Mouse (Mus musculus): ENCODE measurements around the gene Ace. TPM values are rescaled to one million over a fixed set of nuclear protein-coding genes. Genes with fewer than 3 reads are reported as not detected.

Gene Ace
- polyA plus RNA-seq, 1 experiment, result 14.6 TPM

DNA sequence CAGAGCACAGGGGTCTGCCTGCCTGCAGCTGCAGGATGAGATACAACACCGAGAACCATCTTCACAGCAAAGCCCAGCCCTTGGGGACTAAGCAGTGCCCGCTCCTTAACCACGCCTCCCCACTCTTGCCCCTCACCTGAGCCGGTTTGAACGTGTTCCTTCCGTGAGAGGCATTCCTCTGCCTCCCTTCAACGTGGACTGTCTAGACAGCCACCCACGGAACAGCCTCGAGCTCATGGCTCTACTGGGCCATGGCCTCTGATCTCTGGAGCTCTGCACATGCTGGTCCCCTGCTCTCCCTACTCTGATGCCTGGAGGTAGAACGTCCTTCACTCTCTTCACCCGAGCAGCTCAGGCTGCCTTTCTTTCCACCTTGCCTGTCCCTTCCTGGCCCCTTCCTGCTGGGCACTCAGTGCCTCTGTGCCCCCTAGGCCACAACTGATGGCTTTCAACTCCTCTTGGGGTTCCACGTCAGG lies 14.8 kb upstream of the Ace start, which contains the start of gene Cyb561:
Cyb561 (minus strand) TSS at position 426 of the 476 bp plus-strand sequence.
- H3K36me3 ChIP-seq (ENCODE audit: control insufficient read depth, insufficient read depth, low read length), result no peaks in the 10 kb centered on the region
- H3K4me3 ChIP-seq (ENCODE audit: extremely low read depth, insufficient read depth, insufficient read length), result no peak within 1 kb of the TSS
- no peak for TF ChIP-seq POLR2A (IDR thresholded peaks at IDR 0.05; ENCODE audit: low read depth, low read length)
- TF ChIP-seq CTCF (IDR thresholded peaks at IDR 0.05; ENCODE audit: extremely low read depth, insufficient read depth, insufficient read length, insufficient replicate concordance), result no peak
- DNase-seq (ENCODE audit: low read depth in 1 of 2, low spot score in 2 of 2), result no peak
- H3K27ac ChIP-seq (ENCODE audit: insufficient read depth, low read length), result no peak within 1 kb of the TSS
- 83% methylated on average over 12 of the region's 12 CpGs for WGBS
- H3K4me1 ChIP-seq (ENCODE audit: control insufficient read depth, insufficient read depth, insufficient read length), result no peaks in the 10 kb centered on the region
- H3K27me3 ChIP-seq (ENCODE audit: control insufficient read depth, insufficient read depth, low read length), result no peaks in the 10 kb centered on the region

DNA sequence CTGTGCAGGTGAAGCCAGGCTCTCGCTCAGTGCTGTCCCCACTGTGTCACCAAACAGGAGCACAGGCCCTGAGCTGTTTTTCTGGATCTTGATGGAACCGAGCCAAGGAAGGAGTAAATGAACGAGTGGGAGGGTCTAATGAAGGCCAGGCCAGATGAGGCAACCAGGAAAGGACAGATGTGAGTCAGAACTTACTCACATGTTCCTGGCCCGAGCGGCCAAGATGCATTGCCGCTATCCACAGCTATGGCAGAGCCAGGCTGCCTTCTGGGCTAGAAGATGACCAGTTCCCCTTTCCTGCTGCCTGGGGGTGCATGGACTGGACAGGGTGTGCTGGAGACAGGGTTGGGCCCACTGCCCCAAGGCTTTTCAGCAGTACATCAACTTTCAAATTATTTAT lies 14.3 kb upstream of the Ace start:
- H3K4me1 ChIP-seq (ENCODE audit: control insufficient read depth, insufficient read depth, insufficient read length), result no peaks in the 10 kb centered on the region
- no peak overlapping the region for H3K27ac ChIP-seq (ENCODE audit: insufficient read depth, low read length)
- no peaks in the 10 kb centered on the region for H3K36me3 ChIP-seq (ENCODE audit: control insufficient read depth, insufficient read depth, low read length)
- 80% methylated on average over 6 of the region's 6 CpGs for WGBS
- TF ChIP-seq CTCF (IDR thresholded peaks at IDR 0.05; ENCODE audit: extremely low read depth, insufficient read depth, insufficient read length, insufficient replicate concordance) (no peak), POLR2A (IDR thresholded peaks at IDR 0.05; ENCODE audit: low read depth, low read length) (no peak)
- no peak overlapping the region for H3K4me3 ChIP-seq (ENCODE audit: extremely low read depth, insufficient read depth, insufficient read length)
- DNase-seq (ENCODE audit: low read depth in 1 of 2, low spot score in 2 of 2), result no peak
- H3K27me3 ChIP-seq (ENCODE audit: control insufficient read depth, insufficient read depth, low read length), result no peaks in the 10 kb centered on the region

DNA sequence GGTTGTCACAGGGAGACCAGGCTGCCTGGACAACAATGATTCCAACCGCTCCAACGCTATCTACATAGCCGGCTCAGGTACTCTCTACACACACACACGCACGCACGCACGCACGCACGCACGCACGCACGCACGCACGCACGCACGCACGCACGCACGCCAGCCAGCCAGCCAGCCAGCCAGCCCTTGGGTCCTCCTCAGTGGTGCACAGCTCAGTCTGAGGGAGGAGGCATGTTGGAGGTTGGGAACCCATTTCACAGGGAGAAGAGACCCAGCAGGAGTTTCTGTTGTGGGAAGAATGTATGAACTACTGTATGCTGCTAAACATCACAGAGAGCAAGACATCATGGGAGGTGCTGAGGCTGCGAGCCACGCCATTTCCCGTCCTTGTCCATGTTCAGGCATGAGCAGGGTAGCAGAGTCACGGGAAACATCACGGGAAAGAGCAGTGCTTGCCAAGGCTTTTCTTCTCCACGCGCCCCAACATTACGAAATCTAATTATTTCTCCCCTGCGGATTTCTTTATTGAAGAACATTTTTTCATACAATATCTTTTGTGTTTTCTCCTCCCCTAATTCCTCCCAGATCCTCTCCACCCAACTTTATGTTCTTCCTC lies 11.8 kb upstream of the Ace start:
- H3K36me3 ChIP-seq (ENCODE audit: control insufficient read depth, insufficient read depth, low read length), result no peaks in the 10 kb centered on the region
- WGBS, result 91% methylated on average over 28 of the region's 28 CpGs
- no peak for DNase-seq (ENCODE audit: low read depth in 1 of 2, low spot score in 2 of 2)
- peaks cover 5% of the 10 kb centered on the region for H3K4me1 ChIP-seq (ENCODE audit: control insufficient read depth, insufficient read depth, insufficient read length)
- no peak overlapping the region for H3K27ac ChIP-seq (ENCODE audit: insufficient read depth, low read length)
- no peaks in the 10 kb centered on the region for H3K27me3 ChIP-seq (ENCODE audit: control insufficient read depth, insufficient read depth, low read length)
- TF ChIP-seq CTCF (IDR thresholded peaks at IDR 0.05; ENCODE audit: extremely low read depth, insufficient read depth, insufficient read length, insufficient replicate concordance) (no peak), POLR2A (IDR thresholded peaks at IDR 0.05; ENCODE audit: low read depth, low read length) (no peak)
- H3K4me3 ChIP-seq (ENCODE audit: extremely low read depth, insufficient read depth, insufficient read length), result no peak overlapping the region

DNA sequence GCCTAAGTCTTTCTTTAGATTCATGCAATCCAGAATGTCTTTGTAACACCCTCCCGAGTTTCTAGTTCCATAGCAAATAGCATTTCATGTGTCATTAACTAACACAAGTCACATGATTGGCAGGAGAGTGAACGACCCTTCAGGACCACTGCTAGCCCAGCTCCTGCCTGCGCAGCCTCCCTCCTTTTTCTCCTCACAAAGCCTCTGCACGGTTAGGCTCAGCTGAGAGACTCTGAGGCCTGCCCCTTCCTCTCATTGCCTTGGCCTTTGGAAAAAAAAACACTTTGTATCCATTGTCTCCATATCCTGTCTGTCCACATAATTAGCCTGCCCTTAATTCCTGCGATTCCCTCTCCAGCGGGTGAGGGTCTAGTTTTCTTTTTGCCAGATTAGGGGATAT lies 10.2 kb upstream of the Ace start:
- WGBS, result 69% methylated on average over 6 of the region's 6 CpGs
- no peak overlapping the region for H3K4me3 ChIP-seq (ENCODE audit: extremely low read depth, insufficient read depth, insufficient read length)
- no peak for DNase-seq (ENCODE audit: low read depth in 1 of 2, low spot score in 2 of 2)
- TF ChIP-seq CTCF (IDR thresholded peaks at IDR 0.05; ENCODE audit: extremely low read depth, insufficient read depth, insufficient read length, insufficient replicate concordance) (no peak), POLR2A (IDR thresholded peaks at IDR 0.05; ENCODE audit: low read depth, low read length) (no peak)
- H3K27ac ChIP-seq (ENCODE audit: insufficient read depth, low read length), result no peak overlapping the region
- no peaks in the 10 kb centered on the region for H3K36me3 ChIP-seq (ENCODE audit: control insufficient read depth, insufficient read depth, low read length)
- peaks cover 5% of the 10 kb centered on the region for H3K4me1 ChIP-seq (ENCODE audit: control insufficient read depth, insufficient read depth, insufficient read length)
- H3K27me3 ChIP-seq (ENCODE audit: control insufficient read depth, insufficient read depth, low read length), result no peaks in the 10 kb centered on the region

DNA sequence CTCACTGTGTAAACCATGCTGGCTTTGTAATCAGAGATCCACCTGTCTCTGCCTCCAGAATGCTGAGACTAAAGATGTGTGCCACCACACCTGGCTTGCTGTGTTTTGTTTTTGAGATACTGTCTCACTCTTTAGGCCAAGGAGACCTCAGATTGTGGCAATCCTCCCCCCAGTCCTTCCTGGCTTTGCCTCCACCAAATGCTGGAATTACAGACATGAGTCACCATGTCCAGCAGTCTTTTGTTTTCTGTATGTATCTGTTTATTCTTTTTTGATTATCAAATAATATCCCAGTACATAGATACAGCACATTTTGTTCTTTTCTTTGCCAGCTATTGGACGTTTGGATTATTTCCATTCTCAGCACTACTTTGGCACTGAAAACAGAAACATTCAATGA lies 9.2 kb upstream of the Ace start:
- TF ChIP-seq CTCF (IDR thresholded peaks at IDR 0.05; ENCODE audit: extremely low read depth, insufficient read depth, insufficient read length, insufficient replicate concordance) (no peak), POLR2A (IDR thresholded peaks at IDR 0.05; ENCODE audit: low read depth, low read length) (no peak)
- peaks cover 5% of the 10 kb centered on the region for H3K4me1 ChIP-seq (ENCODE audit: control insufficient read depth, insufficient read depth, insufficient read length)
- no peaks in the 10 kb centered on the region for H3K27me3 ChIP-seq (ENCODE audit: control insufficient read depth, insufficient read depth, low read length)
- H3K27ac ChIP-seq (ENCODE audit: insufficient read depth, low read length), result no peak overlapping the region
- WGBS, result 62% methylated on average over 1 of the region's 1 CpGs
- no peak overlapping the region for H3K4me3 ChIP-seq (ENCODE audit: extremely low read depth, insufficient read depth, insufficient read length)
- no peaks in the 10 kb centered on the region for H3K36me3 ChIP-seq (ENCODE audit: control insufficient read depth, insufficient read depth, low read length)
- no peak for DNase-seq (ENCODE audit: low read depth in 1 of 2, low spot score in 2 of 2)

DNA sequence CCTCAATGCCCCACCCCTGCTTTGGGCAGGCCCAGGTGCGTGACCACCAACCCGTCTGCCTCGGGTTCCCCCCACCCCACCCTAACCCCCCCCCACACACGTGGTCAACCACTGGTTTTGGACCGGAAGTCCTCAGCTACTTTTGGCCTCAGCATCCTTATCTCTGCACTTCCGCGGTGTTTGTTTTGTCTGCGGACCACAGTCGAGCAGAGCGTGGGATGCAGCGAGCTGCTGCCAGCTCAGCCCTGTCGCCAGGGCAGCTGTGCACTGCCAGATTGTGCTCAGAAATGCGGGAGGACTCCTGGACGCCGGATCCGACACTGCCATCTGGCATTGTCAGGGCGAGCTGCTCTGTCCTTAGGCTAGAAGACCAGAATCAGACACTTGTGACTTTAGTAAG lies 8.4 kb upstream of the Ace start:
- Histone ChIP-seq H3K27me3 (ENCODE audit: control insufficient read depth, insufficient read depth, low read length) (no peaks in the 10 kb centered on the region), H3K4me3 (ENCODE audit: extremely low read depth, insufficient read depth, insufficient read length) (no peak overlapping the region), H3K36me3 (ENCODE audit: control insufficient read depth, insufficient read depth, low read length) (no peaks in the 10 kb centered on the region), H3K27ac (ENCODE audit: insufficient read depth, low read length) (no peak overlapping the region), H3K4me1 (ENCODE audit: control insufficient read depth, insufficient read depth, insufficient read length) (peaks cover 5% of the 10 kb centered on the region)
- WGBS, result 12% methylated on average over 17 of the region's 17 CpGs
- no peak for DNase-seq (ENCODE audit: low read depth in 1 of 2, low spot score in 2 of 2)
- TF ChIP-seq CTCF (IDR thresholded peaks at IDR 0.05; ENCODE audit: extremely low read depth, insufficient read depth, insufficient read length, insufficient replicate concordance), result no peak
- TF ChIP-seq POLR2A (IDR thresholded peaks at IDR 0.05; ENCODE audit: low read depth, low read length), result no peak

DNA sequence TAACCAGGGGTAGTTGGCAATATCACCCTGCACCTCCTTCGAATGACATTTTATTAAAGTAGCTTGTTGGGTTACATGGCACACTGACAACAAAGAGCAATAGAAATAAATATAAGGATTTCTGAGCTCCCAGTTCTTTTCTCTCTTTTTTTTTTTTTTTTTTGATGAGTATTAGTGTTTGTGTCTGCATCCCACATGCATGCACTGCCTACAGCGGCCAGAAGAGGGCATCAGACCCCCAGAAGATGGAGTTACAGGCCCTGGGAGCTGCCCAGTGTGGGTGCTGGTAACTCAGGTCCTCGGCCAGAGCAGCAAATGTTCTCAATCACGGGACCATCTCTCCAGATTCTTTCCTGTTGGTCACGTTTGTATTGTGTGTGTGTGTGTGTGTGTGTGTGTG lies 3.1 kb upstream of the Ace start:
- no peaks in the 10 kb centered on the region for H3K36me3 ChIP-seq (ENCODE audit: control insufficient read depth, insufficient read depth, low read length)
- 76% methylated on average over 5 of the region's 5 CpGs for whole genome bisulfite sequencing
- DNase-seq (ENCODE audit: low read depth in 1 of 2, low spot score in 2 of 2), result no peak
- H3K27ac ChIP-seq (ENCODE audit: insufficient read depth, low read length), result no peak overlapping the region
- peaks cover 8% of the 10 kb centered on the region; the same call in 1 of the 2 replicates for H3K27me3 ChIP-seq (ENCODE audit: control insufficient read depth, insufficient read depth, low read length)
- no peak for TF ChIP-seq POLR2A (IDR thresholded peaks at IDR 0.05; ENCODE audit: low read depth, low read length)
- TF ChIP-seq CTCF (IDR thresholded peaks at IDR 0.05; ENCODE audit: extremely low read depth, insufficient read depth, insufficient read length, insufficient replicate concordance), result no peak
- H3K4me3 ChIP-seq (ENCODE audit: extremely low read depth, insufficient read depth, insufficient read length), result no peak overlapping the region
- H3K4me1 ChIP-seq (ENCODE audit: control insufficient read depth, insufficient read depth, insufficient read length), result peaks cover 8% of the 10 kb centered on the region; the same call in 1 of the 2 replicates

All from spleen, adult 2 months (tissue).